Mouse (Mus musculus): ENCODE results near the gene Otx2.
"Not testable (repeated sequence)": the region's sequence is repeated elsewhere in the genome, so short reads cannot be mapped to it uniquely, and the experiment has no call there.

The Otx2 gene

DNA sequence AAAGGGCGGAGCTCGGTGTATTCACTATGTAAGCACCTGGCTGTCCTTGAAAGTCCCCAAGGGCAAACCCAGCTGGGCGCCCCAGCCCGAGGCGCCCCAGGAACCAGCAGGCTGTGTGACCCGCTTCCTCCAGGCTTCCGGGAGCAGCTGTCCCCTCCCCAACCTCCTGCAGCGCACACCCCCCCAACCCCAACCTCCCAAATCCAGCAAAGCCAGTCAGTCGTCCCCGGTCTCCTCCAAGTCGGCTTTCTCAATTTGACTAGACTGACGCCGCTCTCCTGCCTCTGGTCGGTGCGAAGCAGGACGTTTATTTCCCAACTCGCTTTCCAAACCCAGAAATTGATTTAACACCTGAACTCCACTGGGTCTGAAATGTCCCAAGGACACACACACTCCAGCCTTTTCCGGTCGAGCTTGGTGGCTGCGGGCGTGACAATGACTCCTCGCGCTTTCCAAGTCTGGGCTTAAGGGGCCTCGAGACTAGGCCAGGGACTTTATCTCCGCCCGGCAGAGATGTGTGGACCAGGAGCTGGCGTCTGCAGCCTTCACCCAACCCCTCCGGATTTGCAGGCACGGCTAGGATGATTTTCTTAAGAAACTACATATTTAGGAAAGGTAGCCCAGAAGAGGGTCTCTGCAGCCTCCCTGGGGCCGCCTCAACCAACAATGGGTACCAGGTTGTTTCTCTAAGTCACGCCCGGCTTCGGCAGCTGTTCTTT lies 18.4 kb downstream of the Otx2 start:
- DNase-seq (ENCODE audit: low read depth in 1 of 2, low spot score in 2 of 2), result no peak

DNA sequence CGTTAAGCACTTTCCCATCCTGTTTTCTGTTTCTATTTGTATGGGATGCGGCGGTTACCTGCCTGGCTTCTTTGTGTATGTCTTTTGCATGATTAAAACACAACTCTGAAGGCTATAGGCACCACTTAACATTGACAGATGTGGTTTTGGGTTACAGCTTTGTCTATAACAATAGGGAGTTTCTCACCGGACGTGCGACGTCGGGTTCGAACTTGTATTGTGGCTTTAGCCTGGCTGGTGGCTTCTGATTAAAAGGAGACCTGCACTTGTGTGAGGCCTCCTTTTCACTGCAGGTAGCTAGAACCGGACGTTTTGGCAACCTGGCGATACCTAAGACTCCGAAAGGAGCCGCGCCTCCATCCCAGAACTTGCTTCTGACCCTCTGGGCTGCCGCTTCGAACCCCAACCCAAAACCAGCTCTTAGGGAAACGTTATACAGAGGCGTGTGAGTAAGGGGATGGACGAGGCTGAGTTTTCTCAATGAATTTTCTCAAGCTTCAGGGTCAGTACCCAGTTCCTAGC lies 19.0 kb downstream of the Otx2 start:
- DNase-seq (ENCODE audit: low read depth in 1 of 2, low spot score in 2 of 2), result no peak

DNA sequence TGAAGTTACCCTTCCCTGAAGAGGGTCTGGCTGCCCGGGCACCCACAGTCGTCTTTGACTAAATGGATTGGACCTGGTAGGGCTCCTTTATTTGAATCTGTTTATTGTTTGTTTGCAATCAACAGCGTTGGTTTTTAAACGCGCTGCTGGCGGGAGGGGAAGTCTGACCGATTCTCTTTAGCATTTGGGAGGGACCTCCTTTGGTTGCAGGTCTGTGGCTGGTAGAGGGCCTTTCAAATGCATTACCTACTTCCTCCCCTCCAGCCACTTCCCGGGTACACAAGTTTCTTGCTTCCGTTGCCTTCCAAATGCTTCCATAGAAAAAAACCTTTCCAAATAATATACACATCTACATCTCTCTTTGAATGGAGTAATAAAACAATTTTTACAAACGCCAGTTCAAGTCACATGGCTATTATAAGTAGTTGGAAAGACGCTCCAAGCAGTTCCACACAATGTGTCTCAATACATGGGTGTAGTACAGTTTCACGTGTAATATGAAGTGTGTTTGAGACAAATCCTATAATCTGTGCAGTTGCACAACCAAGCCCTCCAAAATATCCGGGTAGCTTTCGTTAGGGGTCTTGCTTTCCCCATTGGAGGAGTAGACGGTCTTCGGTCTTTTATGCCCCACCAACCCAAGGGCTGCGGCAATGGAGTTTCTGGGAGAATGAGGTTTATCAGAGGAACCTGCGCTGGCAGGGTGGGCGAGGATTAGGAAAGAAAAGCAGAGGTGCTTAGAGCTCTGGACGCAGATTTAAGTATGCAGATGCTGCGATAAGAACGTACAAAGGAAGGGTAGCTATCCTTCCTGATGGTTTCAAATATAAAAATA lies 19.7 kb downstream of the Otx2 start:
- DNase-seq (ENCODE audit: low read depth in 1 of 2, low spot score in 2 of 2), result no peak

DNA sequence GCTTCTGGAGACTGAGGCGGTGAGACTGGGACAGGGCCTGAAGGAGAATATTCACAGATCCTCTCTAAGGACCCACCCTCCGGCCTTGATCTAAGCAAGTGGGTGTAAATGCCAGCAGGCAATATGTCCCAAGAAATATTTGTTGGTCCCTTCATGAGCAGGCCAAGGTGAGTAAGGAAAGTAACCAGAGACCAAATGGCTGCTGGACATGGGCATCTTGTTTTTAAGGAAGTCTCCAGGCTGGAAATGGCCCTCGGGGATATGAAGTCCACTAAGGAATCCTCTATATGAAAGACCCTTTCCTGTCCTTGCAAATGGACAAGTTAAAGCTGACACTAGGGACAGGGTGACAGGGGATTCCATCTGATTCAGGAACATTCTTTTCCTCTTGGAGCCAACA lies 20.5 kb downstream of the Otx2 start:
- DNase-seq (ENCODE audit: low read depth in 1 of 2, low spot score in 2 of 2), result no peak

DNA sequence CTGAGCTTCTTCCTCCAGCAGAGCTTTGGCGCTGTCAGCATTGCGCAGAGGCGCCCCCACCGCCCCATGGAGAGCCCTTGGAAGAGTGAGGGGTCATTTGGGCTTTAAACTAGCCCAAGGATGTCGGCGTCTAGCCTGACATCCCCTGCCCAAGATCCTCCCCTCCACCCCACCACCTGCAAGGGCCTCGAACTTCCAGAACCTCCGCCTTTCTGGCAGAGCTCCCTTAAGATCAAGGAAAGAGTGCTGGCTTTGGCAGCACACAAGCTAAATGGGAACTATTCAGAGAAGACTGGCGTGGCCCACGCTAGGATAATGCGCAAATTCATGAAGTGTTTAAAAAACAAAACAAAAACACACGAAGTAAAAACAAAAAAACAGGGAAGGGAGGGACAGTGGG lies 21.4 kb downstream of the Otx2 start:
- no peak for DNase-seq (ENCODE audit: low read depth in 1 of 2, low spot score in 2 of 2)

DNA sequence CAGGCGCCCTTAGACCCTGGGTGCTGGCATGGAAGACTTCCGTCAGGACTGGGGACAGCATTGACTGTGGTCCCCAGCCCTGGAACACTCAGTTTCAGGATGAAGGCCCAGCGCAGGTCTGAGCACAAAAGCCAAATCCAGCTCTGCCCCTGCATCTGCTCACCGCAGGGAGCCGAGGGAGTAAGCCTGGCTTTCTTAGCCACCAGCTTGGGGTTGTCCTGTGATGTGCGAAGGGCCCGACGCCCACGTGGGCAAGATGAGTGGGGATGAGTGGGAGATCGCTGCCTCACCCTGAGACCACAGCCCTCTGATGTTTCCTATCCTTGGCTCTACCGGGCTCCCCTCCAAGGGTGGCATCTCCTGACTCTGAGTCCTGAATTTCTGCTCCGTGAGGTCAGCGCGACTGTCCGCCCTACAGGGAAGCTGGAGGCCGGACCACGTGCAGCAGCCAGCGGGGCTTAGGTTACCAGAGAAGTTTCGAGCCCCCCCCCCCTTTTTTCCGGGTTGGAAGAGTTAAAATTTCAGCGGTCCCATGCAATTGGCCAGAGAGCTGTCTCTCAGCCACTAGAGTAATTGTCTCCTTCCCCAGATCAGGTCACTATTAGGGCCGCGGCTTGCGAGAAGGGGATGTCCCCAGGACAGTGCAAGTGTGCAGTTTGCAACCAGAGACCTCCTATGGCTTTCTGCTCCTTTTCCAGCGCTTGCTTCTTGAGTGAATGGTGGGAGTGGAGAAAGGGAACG lies 22.0 kb downstream of the Otx2 start:
- no peak for DNase-seq (ENCODE audit: low read depth in 1 of 2, low spot score in 2 of 2)

DNA sequence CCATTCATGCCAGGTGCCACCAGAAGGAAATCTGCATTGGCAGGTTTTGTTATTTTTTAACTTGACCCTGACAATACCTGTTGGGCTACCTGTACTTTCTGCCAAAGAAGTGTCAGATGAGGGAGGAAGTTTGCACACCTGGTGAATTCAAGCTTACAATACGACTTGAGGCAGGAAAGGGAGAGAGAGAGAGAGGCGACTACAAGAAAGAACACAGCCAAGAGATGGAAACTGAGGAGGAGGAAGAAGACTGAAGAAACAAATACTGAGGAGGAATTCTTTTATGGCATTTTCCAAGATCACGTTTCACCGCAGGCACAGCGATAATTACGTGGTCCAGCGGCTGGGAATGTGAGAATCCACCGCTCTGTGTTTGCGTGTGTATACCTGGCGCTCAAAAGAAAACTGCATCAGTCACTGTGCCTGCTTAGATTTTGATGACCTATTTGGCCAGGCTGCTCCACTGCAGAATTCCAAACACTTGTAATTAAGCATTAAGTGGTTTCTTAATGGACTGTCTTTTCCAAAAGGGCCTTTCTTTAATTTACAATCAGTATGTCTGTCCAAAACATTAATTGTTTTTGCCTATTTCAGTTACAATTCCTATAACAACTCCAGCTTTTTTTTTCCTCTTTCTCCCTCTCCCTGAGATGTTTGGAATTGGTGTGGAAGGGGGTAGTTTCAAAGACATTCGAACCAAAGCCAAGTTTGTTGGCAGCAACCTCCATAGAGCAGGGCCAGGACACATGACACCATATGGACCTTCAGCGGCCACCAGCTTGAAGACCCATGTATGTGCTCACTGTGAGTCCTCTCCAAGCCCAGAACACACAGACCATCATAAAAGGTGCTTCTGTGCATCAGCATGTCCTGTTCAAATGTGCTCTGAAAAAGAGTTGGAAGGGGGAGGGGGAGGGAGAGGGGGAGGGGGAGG lies 31.9 kb downstream of the Otx2 start:
- DNase-seq (ENCODE audit: low read depth in 1 of 2, low spot score in 2 of 2), result no peak

DNA sequence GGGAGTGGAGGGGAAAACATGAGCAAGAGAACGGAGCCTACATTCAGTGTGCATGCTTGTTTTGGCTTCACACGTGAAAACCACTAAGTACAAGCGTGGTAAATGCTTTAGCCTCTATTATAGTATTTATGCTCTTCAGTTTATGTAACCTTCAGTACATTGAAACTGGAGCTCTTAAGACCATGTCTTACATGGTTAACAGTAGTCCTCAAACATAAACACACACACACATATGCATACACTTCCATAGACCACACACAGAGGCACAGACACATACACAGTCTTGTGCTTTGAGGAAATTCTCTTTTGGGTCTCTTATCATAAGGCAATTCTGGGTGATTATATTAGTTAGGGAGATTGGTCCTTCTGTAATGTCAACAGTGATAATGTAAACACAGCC lies 40.5 kb downstream of the Otx2 start:
- no peak for DNase-seq (ENCODE audit: low read depth in 1 of 2, low spot score in 2 of 2)

DNA sequence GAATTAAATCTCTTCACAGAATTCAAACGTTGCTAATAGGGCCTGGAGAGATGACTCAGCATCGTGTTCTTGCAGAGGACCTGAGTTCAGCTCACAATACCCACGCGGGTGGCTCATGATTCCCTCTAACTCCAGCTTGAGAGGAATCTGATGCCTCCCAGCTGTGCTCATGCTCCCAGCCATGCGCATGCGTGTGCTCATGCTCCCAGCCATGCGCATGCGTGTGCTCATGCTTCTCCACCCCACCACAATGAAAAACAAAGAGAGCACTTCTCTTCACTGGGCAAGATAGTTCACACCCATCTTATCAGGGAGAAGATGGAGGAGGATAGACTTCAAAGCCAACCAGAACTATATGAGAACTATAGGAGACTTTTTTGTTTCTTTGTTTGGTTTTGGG lies 41.3 kb downstream of the Otx2 start:
- no peak for DNase-seq (ENCODE audit: low read depth in 1 of 2, low spot score in 2 of 2)

DNA sequence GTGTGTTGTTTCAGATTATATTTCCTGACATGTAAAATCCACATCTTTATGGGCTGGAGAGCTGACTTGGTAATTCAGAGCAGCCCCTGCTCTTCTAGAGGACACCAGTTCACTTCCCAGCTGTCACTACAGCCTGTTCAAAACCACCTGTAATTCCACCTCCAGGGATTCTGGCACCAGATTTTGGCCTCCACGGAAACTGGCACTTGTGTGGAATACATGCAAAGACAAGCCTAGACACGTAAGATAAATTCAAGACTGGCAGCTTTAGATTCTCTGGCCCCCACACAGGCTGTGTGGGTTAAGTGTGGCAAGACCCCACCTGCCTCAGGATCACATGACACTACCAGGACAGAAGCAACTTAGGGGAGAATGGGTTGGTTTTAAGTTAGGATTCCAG lies 42.1 kb downstream of the Otx2 start:
- no peak for DNase-seq (ENCODE audit: low read depth in 1 of 2, low spot score in 2 of 2)

DNA sequence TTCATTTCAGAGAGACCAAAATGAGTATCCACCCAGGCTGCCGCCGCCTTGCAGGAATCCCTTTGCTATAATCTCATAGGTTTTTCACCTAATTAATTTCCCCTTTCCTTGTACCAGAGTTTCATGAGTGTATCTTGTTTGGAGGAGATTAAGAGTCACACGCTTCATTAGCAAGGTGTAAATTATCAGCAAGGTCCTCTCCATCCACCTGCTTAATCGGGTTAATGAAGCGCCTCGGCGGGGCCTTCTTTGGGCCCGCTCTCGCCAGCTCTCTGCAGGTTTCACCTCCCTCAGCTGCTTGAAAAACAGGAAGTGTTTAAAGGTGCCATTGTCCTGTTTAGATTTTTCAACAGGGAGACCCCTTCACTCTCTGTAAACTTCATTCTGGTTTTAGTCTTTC lies 44.2 kb downstream of the Otx2 start:
- no peak for DNase-seq (ENCODE audit: low read depth in 1 of 2, low spot score in 2 of 2)

DNA sequence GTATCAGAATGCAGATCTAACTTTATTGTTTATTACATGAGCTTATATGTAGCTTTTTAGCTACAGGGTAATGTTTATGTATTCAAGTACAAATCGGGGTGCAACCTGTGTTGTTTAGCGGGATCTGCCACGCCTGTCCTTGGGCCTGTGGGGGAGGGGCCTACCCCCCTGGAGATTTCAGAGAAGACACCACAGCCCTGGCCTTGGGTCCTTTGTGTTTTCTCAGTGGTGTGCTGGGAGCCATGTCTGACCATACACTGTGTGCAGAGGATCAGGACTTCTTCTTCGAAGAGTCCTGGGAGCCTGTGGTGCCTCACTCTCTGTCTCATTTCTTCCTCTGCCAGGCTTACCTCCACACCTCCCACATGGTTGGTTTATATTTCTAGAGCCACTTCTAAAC lies 47.3 kb downstream of the Otx2 start:
- no peak for DNase-seq (ENCODE audit: low read depth in 1 of 2, low spot score in 2 of 2)

DNA sequence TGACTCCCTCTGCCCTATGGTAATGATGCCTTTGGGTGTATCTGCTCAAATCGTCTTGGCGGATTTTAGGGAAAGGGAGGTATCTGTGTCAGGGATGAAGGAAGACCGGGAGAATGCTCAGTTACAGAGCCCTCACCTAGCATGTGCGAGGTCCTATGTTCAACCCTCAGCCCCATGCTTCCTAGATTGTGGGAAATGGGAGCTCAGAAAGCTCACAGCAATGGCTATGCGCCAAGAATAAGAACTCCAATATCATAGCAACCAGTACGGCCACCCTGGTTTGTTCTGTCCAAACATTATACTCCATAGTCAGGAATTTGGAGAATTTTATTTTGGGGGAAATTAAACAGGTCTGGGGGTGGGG lies 48.3 kb downstream of the Otx2 start:
- no peak for DNase-seq (ENCODE audit: low read depth in 1 of 2, low spot score in 2 of 2)

DNA sequence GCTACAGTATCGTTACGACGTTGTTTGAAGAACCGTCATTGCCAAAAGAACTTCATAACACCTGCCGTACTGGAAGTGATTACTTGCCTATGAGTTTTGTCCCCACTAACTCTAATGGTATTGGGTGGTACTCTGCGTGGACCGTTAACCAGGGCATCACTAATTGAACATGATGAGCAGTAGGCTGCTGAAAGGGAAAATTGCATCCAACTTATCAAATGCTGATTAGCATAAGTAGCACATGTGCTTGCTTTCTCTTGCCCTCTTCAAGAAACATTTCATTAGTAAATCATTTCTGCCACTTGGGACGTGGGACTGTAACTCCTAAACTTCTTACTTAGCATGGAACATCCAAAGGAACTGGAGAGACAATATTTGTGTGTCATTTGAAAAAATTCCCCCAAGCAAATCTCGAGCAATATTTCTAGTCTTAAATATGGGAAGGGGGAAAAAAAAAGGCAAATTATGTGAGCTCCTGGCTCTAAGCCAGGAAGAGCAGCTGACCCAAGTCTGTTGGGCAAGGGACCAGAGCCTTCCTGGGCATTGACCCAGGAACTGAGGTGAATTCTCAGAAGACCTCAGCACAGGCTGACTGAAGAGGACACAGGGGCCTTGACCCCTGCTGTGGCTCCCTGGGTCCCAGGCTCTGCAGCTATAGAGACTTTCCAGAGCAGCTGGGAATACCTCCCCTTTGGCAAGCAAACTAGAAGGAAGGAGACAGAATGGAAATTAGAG lies 48.9 kb downstream of the Otx2 start:
- no peak for DNase-seq (ENCODE audit: low read depth in 1 of 2, low spot score in 2 of 2)

DNA sequence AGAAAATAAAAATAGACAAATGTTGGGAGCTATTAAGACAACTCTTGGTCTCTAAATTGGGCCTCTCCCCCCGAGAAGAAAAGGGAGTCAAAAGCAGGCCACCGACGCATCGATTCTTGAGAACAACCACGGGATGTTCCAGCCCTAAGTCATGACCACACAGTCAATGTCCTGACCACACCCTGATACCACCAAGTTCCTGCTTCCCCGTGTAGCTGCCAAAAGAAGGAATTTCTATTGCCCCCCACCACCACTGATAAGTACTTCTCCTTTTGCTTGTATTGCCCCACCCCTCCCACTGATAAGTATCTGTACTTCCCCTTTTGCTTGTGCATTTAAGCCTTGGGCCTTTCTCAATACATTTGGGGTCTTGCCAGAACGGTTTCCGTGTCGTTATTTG lies 50.9 kb downstream of the Otx2 start:
- not testable (repeated sequence) for DNase-seq (ENCODE audit: low read depth in 1 of 2, low spot score in 2 of 2)

DNA sequence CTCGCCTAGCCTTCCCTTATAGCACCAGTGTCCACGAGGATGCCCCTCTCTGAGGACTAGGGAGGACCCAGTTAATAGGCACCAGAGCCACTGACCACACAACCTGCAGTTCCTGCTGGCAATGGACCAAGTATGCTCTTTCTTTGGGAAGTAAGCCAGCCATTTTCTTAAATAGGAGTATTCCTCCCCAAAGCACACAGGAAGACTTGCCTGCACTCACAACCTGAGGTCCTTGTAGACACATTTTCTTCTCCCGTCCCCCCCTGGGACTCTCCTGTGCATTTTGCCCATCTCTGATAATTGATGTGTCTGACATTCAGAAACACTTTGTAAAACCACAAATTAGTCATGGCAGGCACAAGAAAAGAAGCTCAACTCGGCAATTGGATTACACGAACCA lies 57.3 kb downstream of the Otx2 start:
- DNase-seq (ENCODE audit: low read depth in 1 of 2, low spot score in 2 of 2), result no peak

DNA sequence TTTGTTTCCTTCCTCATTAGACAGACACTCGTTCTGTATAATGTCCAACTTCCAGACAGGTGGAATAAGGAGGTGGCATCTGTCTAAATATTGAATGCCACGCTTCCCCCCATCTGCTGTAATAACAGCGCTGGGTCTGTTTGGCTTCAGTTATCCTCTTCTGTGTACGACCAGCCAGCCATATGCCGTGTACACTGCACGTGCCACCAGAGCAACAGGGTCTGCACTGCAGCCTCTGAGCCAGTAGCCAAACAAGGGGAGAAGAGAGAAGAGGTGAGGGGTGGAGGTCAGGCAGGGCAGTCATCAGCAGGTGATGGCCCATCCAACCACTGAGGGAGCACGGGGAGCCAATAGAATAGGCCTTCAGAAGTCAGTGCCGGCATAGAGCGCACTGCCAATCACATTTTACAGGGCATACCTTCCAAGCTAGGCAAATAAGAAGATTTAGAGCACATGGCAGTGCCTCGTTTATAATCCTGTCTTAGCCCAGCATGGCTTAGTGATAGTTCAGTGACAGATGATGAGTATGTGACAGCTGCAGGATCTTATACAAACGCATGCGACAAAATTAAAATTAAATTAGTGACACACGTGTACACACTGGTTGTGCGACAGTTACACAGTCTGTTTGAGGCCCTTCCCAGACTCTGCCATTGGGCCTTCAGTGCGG lies 64.8 kb downstream of the Otx2 start:
- no peak for DNase-seq (ENCODE audit: low read depth in 1 of 2, low spot score in 2 of 2)

Measured in monocyte, adult 2 months (primary cell).